Mouse (Mus musculus) liver (tissue): ENCODE measurements around the gene Oaz1.

ENCODE experiments used
- DNase-seq: peaks from one replicate; pipeline ENCODE4 v3.0.0-alpha.2; 2020; ENCODE audit warnings: mixed read lengths

The Oaz1 gene

GRCm38 (mm10) chr10:80826151-80827062 lies at the start of gene Oaz1:
Gene Oaz1 (plus strand): TSS chr10:80826656.
- peak; percentile 98 for DNase-seq

- no peak for DNase-seq
These were observed 49.3 kb upstream of the Oaz1 start for GRCm38 (mm10) chr10:80777123-80777522.

DNA sequence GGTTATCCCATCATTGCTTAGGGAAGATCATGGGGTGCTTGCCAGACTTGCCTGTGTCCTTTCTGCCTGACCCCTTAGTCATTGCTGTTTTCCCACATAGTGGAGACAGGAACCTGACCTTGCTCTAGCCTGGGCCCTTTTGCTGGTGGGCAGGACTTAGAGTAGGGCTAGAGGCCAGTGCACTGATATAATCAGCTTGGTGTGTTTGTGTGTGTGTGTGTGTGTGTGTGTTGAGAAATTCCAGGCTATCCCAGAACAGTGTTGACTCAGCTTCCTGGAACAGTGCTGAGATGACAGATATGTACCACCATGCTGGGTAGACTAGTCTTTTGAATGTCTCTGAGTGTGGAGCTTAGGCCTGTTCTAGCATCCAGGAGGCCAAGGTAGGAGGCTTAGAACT lies 46.9 kb upstream of the Oaz1 start:
- no peak for DNase-seq

GRCm38 (mm10) chr10:80784302-80784701 lies 42.2 kb upstream of the Oaz1 start:
- no peak for DNase-seq

GRCm38 (mm10) chr10:80784871-80785270 lies 41.6 kb upstream of the Oaz1 start:
- DNase-seq = no peak

GRCm38 (mm10) chr10:80785963-80786362 lies 40.5 kb upstream of the Oaz1 start:
- no peak for DNase-seq

DNA sequence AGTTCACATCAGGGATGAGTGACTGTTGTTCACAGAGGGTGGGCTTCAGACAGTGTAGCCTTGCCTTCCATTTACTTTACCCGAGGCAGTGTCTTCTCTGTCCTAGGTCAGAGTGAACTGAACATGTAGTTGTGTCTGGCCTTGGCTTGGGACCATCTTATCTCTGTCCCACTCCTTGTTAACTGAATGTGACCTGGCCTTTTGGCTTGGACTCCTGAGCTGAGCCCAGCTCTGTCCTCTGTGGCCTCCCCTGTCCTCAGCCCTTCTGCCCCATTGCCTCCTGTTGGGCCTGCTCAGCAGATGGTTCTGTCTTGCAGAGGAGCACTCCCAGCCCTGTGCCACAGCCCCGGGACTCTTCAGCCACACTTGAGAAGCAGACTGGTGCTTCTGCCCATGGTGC lies 38.9 kb upstream of the Oaz1 start:
- DNase-seq = no peak

DNA sequence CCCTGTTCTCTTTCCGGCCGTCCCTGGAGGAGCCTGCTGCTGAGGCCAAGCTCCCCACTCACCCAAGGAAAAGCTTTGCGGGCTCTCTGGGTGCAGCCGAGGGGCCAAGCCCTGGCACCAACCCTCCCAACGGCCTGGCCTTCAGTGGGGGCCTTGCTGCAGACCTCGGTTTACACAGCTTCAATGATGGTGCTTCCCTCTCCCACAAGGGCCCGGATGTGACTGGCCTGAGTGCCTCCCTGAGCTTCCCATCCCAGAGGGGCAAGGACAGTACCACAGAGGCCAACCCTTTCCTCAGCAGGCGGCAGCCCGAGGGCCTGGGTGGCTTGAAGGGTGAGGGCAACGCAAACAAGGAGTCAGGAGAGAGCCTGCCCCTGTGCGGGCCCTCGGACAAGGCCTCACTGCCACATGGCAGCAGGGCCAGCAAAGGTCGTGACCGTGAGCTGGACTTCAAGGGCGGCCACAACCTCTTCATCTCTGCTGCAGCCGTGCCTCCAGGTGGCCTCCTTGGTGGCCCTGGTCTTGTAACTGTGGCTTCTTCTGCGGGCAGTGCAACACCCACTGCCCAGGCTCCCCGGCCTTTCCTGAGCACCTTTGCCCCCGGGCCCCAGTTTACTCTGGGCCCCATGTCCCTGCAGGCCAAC lies 35.6 kb upstream of the Oaz1 start:
- no peak for DNase-seq

DNA sequence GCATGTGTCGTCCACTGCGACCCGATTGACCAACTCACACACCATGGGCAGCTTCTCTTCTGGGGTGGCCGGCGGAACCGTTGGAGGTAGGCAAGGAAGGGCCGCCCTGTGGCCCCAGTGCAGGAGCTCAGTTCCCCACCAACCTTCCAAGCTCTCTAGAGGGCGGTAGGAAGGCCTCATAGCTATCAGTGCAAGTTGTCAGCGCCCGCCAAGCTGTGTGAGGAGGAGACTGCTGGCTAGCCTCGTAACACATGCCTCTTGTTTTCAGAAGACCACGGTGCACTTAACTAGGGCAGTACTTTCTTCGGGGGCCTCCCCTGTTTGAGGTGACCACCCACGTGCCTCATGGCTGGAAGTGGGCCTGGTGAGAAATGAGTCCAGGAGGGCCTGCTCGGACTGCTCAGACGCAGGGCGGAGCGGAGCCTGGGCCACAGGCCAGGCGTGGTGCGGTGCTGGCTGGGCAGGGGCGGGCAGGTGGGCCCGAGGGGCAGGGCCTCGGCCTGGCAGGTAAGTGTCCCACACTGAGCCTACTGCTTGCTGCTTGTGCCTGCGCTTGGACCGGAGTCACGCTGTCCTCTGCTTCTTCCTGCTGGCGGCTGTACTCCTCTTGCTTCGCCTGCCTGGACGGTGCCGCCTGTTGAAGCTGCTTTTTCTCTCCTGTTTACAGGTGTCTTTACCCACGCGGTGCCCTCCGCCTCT lies 34.8 kb upstream of the Oaz1 start:
- no peak for DNase-seq

DNA sequence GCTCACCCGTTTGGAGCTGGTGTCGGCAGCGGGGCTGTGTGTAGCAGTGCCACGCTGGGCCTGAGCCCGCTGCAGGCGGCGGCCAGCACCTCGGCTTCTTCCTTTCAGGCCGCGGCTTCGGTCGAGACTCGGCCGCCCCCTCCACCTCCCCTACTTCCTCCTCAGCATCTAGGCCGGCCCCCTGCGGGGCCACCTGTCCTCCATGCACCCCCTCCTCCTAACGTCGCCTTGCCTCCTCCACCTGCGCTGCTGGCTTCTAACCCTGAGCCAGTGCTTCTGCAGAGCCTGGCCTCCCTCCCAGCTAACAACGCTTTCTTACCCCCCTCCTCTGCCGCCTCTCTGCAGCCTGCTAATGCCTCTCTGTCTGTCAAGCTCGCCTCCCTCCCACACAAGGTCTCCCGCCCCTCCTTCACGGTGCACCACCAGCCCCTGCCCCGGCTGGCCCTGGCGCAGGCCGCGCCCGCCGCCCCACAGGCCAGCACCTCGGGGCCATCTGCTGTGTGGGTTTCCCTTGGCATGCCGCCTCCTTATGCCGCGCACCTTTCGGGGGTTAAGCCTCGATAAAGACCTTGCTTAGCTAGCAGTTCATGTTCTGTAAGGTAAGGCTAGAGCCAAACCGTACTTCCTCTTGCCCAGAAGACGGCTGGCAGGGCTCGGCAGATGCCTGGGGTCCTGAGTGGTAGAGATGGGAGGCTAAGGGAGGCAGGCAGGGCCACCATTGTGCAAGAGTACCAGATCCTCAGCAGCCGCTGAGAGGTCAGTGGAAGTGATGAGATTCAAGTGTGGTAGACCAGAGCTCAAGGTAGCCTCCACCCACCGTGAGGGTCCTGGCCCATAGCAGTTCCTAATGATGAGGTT lies 34.1 kb upstream of the Oaz1 start:
- DNase-seq = no peak

GRCm38 (mm10) chr10:80793033-80793784 lies 33.2 kb upstream of the Oaz1 start:
- DNase-seq = no peak

- no peak for DNase-seq
These were observed 32.7 kb upstream of the Oaz1 start for GRCm38 (mm10) chr10:80793803-80794202.

DNA sequence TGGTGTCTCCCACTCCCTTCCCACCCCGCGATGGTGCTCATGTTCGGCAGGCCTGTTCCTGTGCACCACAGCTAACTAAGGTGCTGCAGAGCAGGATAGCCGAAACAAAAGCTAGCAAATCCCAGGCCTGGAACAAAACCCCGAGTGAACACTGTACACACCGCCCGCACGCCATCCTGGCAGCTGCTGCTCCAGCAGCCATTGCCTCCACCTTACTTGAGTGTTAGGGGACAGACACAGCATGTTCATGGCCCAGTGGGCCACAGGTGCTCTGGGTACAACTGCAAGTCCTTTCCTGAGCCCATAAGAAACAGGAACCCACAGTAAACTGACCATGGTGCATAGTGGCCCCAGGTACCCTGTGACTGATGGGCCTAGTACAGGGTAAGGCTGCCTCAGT lies 31.7 kb upstream of the Oaz1 start:
- no peak for DNase-seq

DNA sequence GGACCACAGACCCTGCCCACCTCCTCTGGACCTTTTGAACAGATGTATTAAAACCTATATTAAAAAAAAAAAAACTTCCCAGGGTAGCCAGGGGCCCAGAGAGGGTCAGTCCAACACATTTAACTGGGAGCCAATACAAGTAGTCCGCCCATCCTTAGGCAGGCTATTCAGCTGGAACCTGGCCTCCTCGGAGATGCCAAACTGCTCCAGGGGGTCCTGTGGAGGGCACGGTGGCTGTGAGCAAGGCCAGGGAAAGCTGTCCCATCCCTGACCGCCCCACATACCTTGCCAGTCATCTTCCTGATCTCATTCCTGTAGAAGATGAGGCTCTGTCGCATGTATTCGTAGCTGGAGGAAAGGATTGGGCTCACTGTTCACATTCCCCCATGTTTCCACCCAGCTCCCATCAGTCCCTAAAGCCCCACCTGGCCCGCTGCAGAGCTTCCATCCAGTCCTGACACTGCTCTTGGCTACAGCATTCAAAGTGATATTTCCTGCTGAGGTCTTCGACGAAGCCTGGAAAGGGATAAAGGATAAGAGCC lies 30.1 kb upstream of the Oaz1 start:
- DNase-seq = no peak

DNA sequence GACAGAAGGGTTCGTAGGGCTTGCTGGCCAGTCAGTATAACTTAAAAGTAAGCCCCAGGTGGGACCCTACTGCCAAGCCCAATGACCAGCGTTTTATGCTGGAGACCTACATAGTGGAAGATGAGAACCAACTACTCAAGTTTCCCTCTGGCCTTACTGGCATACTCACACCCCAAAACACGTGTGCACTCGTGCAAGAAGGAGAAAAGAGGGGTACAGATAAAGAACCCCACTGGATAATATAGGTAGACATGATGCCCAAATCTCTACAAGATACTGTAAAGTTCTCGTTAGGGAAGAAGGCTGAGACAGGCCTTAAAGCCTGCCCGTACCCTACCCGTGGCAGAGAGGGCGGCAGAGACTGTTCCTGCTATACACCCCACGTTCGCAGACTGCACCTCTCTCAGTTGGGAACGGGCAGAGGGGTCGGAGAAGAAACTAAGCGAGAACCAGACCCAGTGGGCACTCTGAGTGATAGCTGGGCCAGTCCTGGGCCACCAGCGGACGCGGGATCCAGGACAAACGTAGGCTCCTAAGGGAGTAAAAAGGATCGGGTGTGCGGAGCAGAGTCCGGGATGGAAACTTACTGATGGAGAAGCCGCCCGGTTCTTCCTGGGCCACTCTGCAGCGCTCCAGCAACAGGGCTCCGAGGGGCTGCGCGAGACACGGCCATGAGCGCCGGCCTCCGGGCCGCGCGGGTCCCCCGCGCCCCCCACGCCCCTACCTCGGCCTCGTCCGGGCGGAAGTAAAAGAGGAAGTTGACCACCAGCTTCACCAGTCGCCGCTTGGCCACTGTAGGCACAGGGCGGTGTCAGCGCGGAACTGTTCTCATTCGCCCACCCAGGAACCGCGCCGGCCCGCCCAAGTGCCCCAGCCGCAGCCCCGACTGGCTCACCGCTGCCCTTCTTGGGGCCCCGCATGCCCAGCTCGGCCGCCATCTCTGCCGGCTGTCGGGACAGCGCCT lies 29.0 kb upstream of the Oaz1 start:
- DNase-seq = no peak

DNA sequence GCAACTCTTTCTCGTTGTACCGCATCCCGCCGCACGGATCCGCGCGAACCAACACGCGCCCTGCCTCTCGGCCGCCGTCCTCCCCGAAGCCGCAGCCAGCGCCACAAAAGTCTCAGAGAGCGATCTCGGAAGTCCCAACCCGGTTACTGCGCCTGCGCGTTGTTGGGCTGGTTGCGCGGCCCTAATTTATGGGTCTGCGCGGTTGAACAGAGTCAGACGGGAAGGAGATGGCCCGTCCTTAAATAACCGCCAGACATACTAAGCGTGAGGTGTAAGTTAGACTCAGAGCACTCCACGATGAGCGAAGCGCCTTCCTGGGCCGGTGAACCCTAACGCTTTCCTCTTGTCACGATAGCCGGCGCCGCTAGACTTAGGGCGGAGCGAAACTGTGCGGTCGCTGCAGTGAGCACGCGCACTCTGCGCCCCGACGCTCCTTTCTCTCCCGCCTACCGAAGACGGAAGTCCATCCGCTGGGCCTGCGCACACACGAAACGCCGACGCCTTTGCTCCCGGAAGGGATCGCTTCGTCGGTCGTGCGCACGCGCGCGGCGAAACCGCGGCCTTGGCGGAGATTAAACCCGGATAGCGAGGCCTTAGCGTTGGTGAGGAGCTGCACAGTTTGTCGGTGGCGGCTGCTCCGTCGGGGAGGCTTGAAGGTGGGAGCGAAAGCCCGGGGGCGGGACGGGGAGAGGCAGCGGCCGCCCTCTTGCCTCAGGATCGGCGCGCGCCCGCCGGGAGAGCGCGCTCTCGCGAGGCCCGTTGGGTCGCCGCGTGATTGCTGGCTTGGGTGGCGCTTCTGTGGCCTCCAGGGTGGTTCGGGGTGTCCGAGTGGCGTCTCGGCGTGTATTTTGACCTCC lies 28.1 kb upstream of the Oaz1 start, which contains the start of the genes Sf3a2 and Plekhj1:
Gene Sf3a2 (plus strand): TSS at position 49 of the 857 bp plus-strand sequence.
Gene Plekhj1 (minus strand): TSS at position 477 of the 857 bp plus-strand sequence.
- DNase-seq = peak; percentile 96

- DNase-seq = no peak
These were observed 27.3 kb upstream of the Oaz1 start for GRCm38 (mm10) chr10:80799070-80799566.

DNA sequence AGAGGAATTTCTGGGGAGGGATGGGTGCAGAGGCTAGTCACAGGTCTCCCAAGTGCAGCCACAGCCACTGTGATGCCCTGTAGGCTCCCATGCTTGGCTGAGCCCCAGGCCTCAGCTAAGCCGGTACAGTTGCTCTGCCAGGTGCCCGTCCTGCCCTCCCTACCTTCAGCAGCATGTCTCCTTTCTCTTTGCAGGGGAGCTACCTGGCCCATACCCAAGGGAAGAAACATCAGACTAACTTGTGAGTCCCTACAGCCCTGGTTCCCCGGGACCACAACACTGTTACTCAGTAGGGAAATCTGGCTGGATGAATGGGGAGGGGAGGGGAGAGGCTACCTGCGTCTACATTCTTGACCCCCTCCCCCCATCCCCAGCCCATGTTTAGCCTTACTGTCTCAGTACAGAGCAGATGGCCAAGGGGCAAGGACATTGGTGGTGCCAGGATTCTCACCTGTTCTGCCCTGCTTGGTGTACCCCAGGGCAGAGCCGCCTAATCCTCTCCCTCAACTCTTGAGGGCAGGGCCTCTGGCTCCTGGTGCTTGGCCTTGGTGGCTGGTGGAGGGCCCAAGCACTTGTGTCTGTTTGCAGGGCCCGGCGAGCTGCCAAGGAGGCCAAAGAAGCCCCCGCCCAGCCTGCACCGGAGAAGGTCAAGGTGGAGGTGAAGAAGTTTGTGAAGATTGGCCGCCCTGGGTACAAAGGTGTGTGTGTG lies 24.1 kb upstream of the Oaz1 start:
- DNase-seq = no peak
